Mouse (Mus musculus): ENCODE data around the gene Sqstm1. TPM values are rescaled to one million over a fixed set of nuclear protein-coding genes. Genes with fewer than 3 reads are reported as not detected.
A peak's percentile ranks its signal among the peaks of the same experiment; 100 is the strongest.

Sqstm1 gene
- 100 to 1,000 TPM; 379 to 464 TPM for total RNA-seq (2021)

- DNase-seq = peak; percentile 90 to 95
- intact Hi-C loops (cut with DNase I) = loop anchor here (2.0 to 5.0 kb wide), 2 partner anchors 14 to 498 kb away; partner anchors contain the start of gene Cnot6
These were observed at the start of gene Sqstm1, which contains the start of gene Mgat4b for GRCm38 (mm10) chr11:50210505-50211151. Gene Sqstm1 (minus strand): TSS chr11:50210827. Gene Mgat4b (plus strand): TSS chr11:50210890.

DNA sequence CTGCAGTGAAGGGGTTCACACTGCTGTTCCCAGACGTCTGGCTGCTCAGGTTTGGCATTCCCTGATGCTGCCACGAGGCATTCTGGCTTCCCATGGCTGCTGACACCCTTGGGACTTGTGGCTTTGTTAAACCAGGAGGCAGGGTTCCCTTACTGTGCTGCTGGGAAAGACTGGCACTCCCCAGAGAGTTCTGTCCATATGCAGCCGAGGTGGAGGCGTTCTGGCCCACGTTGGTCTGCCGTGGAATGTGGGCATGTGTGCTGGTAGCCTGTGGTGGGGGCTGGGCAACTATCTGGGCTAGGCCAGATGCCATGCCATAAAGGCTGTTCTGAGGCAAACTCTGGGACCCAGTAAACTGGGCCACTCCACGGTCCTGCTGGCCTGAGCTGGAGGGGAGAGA, 47.7 kb upstream of the Sqstm1 start:
- no peak for DNase-seq
- intact Hi-C loops (cut with DNase I) = no loop called here

GRCm38 (mm10) chr11:50256615-50257014, 46.0 kb upstream of the Sqstm1 start:
- DNase-seq = no peak
- intact Hi-C loops (cut with DNase I) = no loop called here

DNA sequence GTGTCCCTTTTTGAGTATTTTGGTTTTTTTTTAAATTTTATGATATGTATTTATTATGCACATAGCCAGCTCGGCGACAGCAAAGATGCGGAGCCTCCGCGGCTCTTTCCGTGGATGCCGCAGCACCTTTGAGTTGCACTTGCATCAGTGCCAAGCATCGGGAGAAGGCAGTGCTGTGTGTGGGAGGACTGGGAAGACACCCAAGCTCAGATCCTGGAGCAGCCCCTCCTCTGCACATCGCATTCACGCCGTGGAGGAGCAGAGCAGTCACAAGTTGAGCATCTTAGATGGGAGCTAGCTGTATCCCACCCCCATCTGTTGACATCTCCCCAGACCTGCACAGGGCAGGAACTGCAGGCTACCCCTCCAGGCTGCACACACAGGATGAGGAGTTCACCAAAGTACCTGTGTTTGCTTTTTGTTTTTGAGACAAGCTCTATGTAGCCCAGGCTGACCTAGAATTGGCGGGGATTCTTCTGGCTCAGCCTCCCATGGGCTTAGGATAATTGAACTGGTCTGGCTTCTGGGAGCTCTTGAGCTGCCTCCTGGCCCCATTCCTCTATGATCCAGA, 43.5 kb upstream of the Sqstm1 start:
- no peak for DNase-seq
- intact Hi-C loops (cut with DNase I) = no loop called here

DNA sequence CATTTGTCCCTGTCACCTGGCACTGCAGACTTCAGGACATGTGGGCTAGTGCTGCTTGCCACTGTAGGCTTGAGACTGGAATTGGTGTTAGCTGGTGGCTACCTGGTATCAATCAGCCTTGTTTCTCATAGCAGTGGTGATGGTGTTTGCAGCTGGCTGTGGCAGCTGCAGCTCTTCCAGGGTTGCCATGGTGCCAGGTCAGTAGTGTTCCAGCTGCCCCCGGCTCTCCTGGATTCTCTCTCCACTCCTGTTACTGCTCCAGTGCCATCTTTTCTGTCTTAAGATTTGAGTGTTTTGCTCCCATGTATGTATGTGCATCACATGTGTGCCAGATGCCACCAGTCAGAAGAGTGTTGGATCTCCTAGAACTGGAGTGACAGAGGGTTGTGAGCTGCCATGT, 42.8 kb upstream of the Sqstm1 start:
- intact Hi-C loops (cut with DNase I) = no loop called here
- DNase-seq = no peak

GRCm38 (mm10) chr11:50252684-50253265, 42.1 kb upstream of the Sqstm1 start:
- intact Hi-C loops (cut with DNase I) = no loop called here
- no peak for DNase-seq

DNA sequence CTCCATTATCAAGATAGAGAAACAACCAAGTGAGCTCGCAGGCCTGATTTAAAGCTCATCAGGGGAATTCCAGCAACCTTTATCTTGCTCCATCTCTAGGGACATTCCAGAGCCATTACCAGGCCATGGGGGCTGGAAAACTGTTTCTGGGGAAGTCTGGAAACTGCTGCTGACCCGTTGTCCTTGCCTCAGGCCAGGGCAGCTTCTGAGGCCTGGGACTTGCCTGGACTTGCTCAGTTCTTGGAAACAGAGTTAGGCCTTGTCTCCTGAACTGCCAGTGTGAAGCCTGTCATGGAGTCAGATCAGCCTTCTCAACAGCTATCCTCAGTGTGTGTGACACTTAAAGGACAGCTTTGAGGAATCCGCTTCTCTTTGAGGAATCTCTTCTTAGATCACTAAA, 41.5 kb upstream of the Sqstm1 start:
- no peak for DNase-seq
- intact Hi-C loops (cut with DNase I) = no loop called here

DNA sequence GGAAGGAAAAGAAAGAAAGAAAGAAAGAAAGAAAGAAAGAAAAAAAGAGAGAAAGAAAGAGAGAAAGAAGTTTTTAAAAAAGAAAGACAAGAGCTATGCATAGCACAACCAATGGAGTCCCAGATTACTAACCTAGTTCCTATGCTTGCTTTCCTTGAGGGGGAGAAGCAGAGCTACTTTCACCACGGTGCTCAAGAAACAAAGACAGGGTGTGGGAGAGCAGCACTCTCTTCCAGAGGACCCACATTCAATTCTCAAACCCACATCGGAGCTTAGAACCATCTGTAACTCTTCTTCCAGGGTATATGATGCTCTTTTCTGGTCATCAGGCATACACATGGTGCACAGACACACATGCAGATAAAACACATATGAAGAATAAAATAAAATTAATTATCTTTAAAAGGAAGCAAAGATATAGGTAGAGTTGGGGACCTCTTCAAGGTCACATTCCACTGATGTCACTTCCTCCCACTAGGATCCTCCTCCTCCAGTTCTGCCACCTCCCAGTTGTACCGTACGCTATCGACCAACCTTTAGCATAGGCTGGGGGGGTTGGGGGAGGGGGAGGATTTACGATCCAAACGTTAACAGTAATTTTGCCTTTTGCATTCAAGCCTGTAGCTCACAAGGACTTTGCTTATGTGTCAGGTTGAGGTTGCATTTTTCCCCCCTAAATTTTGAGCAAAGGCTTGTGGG, 38.0 kb upstream of the Sqstm1 start:
- DNase-seq = no peak
- intact Hi-C loops (cut with DNase I) = no loop called here

DNA sequence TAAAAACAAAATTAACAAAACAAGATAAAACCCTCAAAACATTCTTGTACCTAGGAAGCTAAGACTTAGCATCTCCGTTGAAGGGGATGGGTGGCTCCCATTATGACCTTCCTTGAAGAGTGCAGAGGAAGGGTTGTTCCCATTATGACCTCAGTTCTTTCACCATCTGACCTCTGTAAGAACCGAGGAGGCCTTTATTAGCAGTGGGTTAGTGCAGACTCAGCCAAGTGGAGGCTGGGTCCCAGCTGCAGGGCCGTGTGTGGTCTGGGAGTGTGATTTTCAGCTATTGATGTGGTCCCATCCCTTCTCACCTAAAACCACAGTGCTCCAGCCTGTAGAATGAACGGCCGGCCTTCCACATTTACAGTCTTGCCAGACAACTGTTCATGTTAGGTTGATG, 34.6 kb upstream of the Sqstm1 start:
- intact Hi-C loops (cut with DNase I) = no loop called here
- no peak for DNase-seq

GRCm38 (mm10) chr11:50243926-50244325, 33.3 kb upstream of the Sqstm1 start:
- intact Hi-C loops (cut with DNase I) = no loop called here
- no peak for DNase-seq

- DNase-seq = no peak
- intact Hi-C loops (cut with DNase I) = no loop called here
These were observed 29.7 kb upstream of the Sqstm1 start for GRCm38 (mm10) chr11:50240235-50240911.

DNA sequence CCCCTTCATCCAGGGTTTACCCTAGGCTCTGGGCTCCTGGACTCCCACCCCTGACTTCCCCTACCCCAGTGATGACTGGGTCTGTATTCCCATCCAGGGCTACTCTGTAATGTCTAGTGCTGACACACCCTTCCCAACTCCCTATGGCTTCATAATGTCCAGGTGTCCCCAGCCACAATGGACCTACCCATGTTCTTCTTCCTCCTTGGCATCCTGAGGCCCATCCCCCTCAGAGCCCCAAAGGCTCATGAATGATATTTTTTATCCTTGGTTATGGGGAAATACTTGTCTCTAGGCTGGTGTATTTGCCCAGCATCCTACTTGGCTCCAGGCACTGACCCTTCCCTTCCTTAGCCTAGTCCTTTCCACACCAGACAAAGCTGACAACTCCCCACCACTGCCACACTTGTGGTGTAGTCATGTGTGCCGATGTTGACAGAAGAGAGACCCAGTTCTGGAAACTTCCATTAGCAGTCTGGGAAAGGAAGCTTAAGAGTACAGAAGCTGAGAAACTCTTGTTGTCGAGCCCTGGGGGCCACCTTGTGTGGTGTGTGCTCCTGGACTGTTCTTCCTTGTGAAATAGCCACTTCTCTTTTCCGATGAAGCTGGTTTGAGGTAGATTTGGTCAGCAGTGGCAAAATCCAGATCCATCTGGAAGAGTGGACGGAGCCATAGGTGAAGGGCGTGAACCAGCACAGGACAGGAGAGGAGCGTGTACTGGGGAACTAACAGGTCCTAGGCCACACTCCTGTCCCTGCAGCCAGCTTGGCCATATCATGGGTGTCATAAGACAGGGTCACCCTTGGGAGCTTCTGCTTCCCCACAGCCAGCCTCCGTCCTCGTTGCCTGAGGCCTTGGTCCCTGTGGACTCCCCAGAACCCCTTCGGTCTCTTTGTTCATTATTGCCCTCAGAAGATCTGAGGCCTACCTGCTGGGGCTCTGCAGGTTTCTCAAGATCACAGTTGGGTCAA, 28.5 kb upstream of the Sqstm1 start:
- intact Hi-C loops (cut with DNase I) = loop anchor here (2.0 to 10.0 kb wide), 2 partner anchors 24 to 254 kb away; no protein-coding TSS in a partner anchor
- DNase-seq = no peak

DNA sequence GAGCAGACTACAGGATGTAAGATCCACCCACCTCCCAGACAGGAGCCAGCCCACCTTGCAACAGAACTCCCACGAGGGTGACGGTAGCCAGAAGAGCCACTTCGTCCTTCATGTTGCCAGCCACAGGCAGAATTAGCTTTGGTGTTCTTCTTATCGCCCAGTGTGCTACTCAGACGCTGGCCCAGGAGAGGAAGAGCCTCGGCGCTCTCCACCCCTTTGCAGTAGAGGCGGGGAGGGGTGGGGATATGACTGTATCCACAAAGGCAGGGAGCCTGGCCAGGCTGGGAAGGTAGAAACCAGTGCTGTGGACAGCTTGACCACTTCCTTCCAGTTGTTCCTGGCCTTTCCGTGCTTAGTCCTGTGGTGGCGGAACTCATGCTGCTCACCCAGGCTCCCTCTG, 27.7 kb upstream of the Sqstm1 start, which contains the start of gene Ltc4s:
Ltc4s (minus strand) TSS at position 293 of the 400 bp plus-strand sequence.
- peak in 1 of 2 experiments; percentile 46 for DNase-seq
- intact Hi-C loops (cut with DNase I) = loop anchor here (2.0 to 10.0 kb wide), 2 partner anchors 24 to 254 kb away; no protein-coding TSS in a partner anchor

GRCm38 (mm10) chr11:50236937-50237835, 26.6 kb upstream of the Sqstm1 start:
- intact Hi-C loops (cut with DNase I) = loop anchor here (2.0 to 10.0 kb wide), 3 partner anchors 56 to 252 kb away; partner anchors contain the start of gene Maml1

DNA sequence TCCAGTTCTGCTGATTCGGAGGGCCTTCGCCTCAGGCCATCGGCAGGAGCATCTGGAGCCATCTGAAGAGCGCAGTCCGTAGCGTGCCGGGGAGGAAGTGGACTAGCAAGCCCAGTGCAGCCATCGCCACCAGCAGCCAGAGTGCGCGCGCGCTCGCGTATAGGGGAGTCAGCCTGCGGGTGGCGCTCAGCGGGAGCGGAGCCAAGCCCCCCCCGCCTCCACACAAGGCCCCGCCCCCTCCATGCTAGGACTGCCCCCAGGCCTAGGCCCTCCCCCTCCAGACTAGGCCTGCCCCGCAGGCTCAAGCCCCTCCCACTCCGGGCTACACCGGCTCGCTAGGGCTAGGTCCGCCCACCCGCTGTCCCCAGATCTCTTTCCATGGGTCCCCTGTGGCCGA, 25.9 kb upstream of the Sqstm1 start:
- intact Hi-C loops (cut with DNase I) = loop anchor here (2.0 to 10.0 kb wide), 3 partner anchors 56 to 252 kb away; partner anchors contain the start of gene Maml1
- peak; percentile 86 to 88 for DNase-seq

More at GRCm38 (mm10) chr11:50236937-50237835, 26.6 kb upstream of the Sqstm1 start:
- DNase-seq = no peak

DNA sequence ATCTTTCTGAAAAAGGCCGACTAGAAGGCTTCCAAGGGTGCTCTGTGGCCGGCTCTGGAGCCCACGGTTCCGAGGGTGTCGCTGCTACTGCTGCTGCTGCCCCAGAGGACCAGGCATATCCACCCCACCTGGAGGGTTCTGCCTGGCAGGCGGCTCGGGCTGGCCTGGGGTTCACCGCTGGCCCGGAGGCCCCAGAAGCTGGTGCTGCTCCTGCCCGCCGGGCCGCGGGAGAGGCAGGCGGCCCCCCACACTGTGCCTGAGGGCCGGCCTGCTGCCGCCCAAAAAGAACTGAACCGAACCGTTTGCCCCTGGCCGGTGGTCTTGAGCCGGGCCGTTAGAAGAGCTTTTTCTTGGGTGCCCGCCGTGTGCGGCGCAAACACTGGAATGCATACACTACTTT, 24.0 kb upstream of the Sqstm1 start:
- no peak for DNase-seq
- intact Hi-C loops (cut with DNase I) = loop anchor here (10.0 kb wide), 1 partner anchor 250 kb away; no protein-coding TSS in a partner anchor

GRCm38 (mm10) chr11:50233993-50234392, 23.4 kb upstream of the Sqstm1 start:
- intact Hi-C loops (cut with DNase I) = loop anchor here (10.0 kb wide), 1 partner anchor 249 kb away; no protein-coding TSS in a partner anchor
- DNase-seq = no peak

DNA sequence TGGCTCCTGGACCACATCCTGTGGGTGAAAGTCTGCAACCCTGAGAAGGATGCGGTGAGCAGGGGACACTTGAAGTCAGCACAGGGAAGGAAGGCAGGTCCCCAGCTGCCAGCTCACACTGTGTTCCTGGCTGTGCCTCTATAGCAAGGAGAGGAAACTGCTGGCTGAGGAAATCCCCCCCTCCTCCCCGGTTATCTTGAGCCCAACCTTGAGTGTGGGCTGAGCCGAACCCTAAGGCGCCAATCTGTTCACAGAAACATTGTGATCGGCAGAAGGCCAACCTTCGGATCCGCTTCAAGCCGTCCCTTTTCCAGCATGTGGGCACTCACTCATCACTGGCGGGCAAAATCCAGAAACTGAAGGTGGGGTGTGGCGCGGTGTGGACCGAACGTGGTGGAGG, 22.4 kb upstream of the Sqstm1 start:
- intact Hi-C loops (cut with DNase I) = loop anchor here (10.0 kb wide), 1 partner anchor 248 kb away; no protein-coding TSS in a partner anchor
- DNase-seq = no peak

Data from heart, postnatal 36 days (tissue).